Comparison of ENCODE assay signal across 13 mouse cellular contexts in genomic region chr14:60398861-60399260, GRCm38 (mm10). TPM values are rescaled to one million over a fixed set of nuclear protein-coding genes. Genes with fewer than 3 reads are reported as not detected.
DNase-seq lines count a peak whose midpoint lies in the region; ATAC-seq lines count a peak whose summit lies in the region.
"Had no signal": no experiment of that assay in that cellular context is flagged by ENCODE, and none has a peak within 500 bp of the region (broad histone marks: within the 10 kb centered on the region; RNA-seq: fewer than 3 reads in every experiment).

No protein-coding gene starts in this region.

- no peaks in the 10 kb centered on the region for H3K27me3 ChIP-seq in hindbrain, embryonic 10.5 days (ENCODE audit: insufficient read depth, poor library complexity, severe bottlenecking)
- no peaks in the 10 kb centered on the region for H3K27me3 ChIP-seq in midbrain, embryonic 14.5 days (ENCODE audit: control insufficient read depth, insufficient read depth, low read length)
- H3K27me3 ChIP-seq: heart, embryonic 15.5 days; limb, embryonic 13.5 days had no signal

- no peak overlapping the region for H3K4me3 ChIP-seq in hindbrain, embryonic 10.5 days
- no peak overlapping the region for H3K4me3 ChIP-seq in midbrain, embryonic 14.5 days (replicated peaks; ENCODE audit: low read depth, low read length)
- H3K4me3 ChIP-seq: heart, embryonic 15.5 days; limb, embryonic 13.5 days had no signal

- H3K9ac ChIP-seq in midbrain, embryonic 14.5 days (replicated peaks; ENCODE audit: low read length), result no peak overlapping the region
- H3K9ac ChIP-seq: heart, embryonic 15.5 days; limb, embryonic 13.5 days had no signal

- peak; percentile 64; the same call in 1 of the 2 replicates for ATAC-seq in cerebellum, adult (ENCODE audit: insufficient number of reproducible peaks, low FRiP score, low TSS enrichment)
- ATAC-seq in midbrain, embryonic 14.5 days (ENCODE audit: low FRiP score, low TSS enrichment), result peak; percentile 37; the same call in 1 of the 2 replicates

- H3K27ac ChIP-seq in hindbrain, embryonic 10.5 days, result peak overlapping the region; percentile 71
- 0 out of 2 replicates have a peak overlapping the region, but pooled peaks have one; percentile 15 for H3K27ac ChIP-seq in midbrain, embryonic 14.5 days (replicated peaks; ENCODE audit: low read depth, low read length)
- H3K27ac ChIP-seq: heart, embryonic 15.5 days; limb, embryonic 13.5 days had no signal

- WGBS in hindbrain, embryonic 10.5 days, result 19% methylated on average over 7 of the region's 7 CpGs
- 3% methylated on average over 7 of the region's 7 CpGs for WGBS in midbrain, embryonic 14.5 days

- H3K4me1 ChIP-seq in hindbrain, embryonic 10.5 days (replicated peaks), result peaks cover 28% of the 10 kb centered on the region
- H3K4me1 ChIP-seq in midbrain, embryonic 14.5 days (ENCODE audit: control insufficient read depth, insufficient read depth, low read length), result peaks cover 26% of the 10 kb centered on the region
- H3K4me1 ChIP-seq: heart, embryonic 15.5 days had no signal

- no peaks in the 10 kb centered on the region for H3K36me3 ChIP-seq in hindbrain, embryonic 10.5 days
- no peaks in the 10 kb centered on the region for H3K36me3 ChIP-seq in midbrain, embryonic 14.5 days (ENCODE audit: control insufficient read depth, insufficient read depth, low read length)
- H3K36me3 ChIP-seq: heart, embryonic 15.5 days; limb, embryonic 13.5 days had no signal

- H3K4me2 ChIP-seq in midbrain, embryonic 14.5 days (ENCODE audit: low read length), result peak overlapping the region; percentile 13; the same call in 1 of the 2 replicates
- H3K4me2 ChIP-seq: heart, embryonic 15.5 days; limb, embryonic 13.5 days had no signal

- H3K9me3 ChIP-seq in hindbrain, embryonic 10.5 days, result no peaks in the 10 kb centered on the region
- H3K9me3 ChIP-seq in midbrain, embryonic 14.5 days (ENCODE audit: control insufficient read depth, low read length), result no peaks in the 10 kb centered on the region
- H3K9me3 ChIP-seq: heart, embryonic 15.5 days; limb, embryonic 13.5 days had no signal

- no peak for DNase-seq in cerebellum, adult 11 months
- DNase-seq in ZHBTc4 (ENCODE audit: low read depth, low spot score), result peak; percentile 10
- DNase-seq in hindbrain, embryonic 10.5 days (ENCODE audit: low spot score), result peak; percentile 54
- DNase-seq in midbrain, embryonic 14.5 days, result peak; percentile 77
- DNase-seq in ovary, postnatal 14 days (ENCODE audit: low spot score), result no peak
- no peak for DNase-seq in thymus, postnatal 10 days (ENCODE audit: low spot score in 2 of 2)
- no peak for DNase-seq in MN1 (ENCODE audit: low spot score)
- DNase-seq: adrenal gland, adult 8-10 months; kidney, adult 9 months; lung, postnatal 10 days had no signal

RNA-seq across cellular contexts. Expression of gene Amer2, which starts 25.8 kb away (rescaled TPM):
- 8.2 and 13.5 TPM in 2 replicates for polyA plus RNA-seq in hindbrain, embryonic 10.5 days (2016; fragmentation: Nextera tagmentation; extraction: Ambion mirVana)
- 17.3 and 19.2 TPM in 2 replicates for polyA plus RNA-seq in midbrain, embryonic 14.5 days (2014; fragmentation: Nextera tagmentation; extraction: Ambion mirVana)

Comparison
In these comparisons a context has a peak if more than half of its experiments do, and no peak if none do; other contexts are left out.
1. DNase-seq: peak in ZHBTc4 (single experiment), hindbrain, embryonic 10.5 days (single experiment) and midbrain, embryonic 14.5 days (single experiment); none in cerebellum, adult 11 months (single experiment), ovary, postnatal 14 days (single experiment), thymus, postnatal 10 days (0 of 2) and MN1 (single experiment).